Mouse (Mus musculus) retina, postnatal 7 days (tissue): ENCODE results near the gene Eqtn.
A peak's percentile ranks its signal among the peaks of the same experiment; 100 is the strongest.

ENCODE experiments used
- DNase-seq: peaks from one replicate; pipeline ENCODE4 v3.0.0-alpha.2; 2012; ENCODE audit warnings: low read depth, low spot score

Gene Eqtn

GRCm38 (mm10) chr4:94928743-94929142 lies at the start of gene Eqtn:
Gene Eqtn (minus strand): TSS chr4:94928843.
- DNase-seq = no peak

GRCm38 (mm10) chr4:94973321-94973720 lies 44.7 kb upstream of the Eqtn start:
- DNase-seq = no peak

- DNase-seq = no peak
Observed at GRCm38 (mm10) chr4:94952773-94953172, 24.1 kb upstream of the Eqtn start.

GRCm38 (mm10) chr4:94941221-94941855 lies 12.7 kb upstream of the Eqtn start:
- no peak for DNase-seq

- DNase-seq = no peak
Observed at GRCm38 (mm10) chr4:94901780-94902179, 26.9 kb downstream of the Eqtn start.

- DNase-seq = peak; percentile 0
Observed at GRCm38 (mm10) chr4:94900744-94901143, 27.9 kb downstream of the Eqtn start.
